Mouse (Mus musculus) heart, embryonic 11.5 days (tissue): ENCODE measurements around the gene Vps50. TPM values are rescaled to one million over a fixed set of nuclear protein-coding genes. Genes with fewer than 3 reads are reported as not detected.
"Not testable (repeated sequence)": the region's sequence is repeated elsewhere in the genome, so short reads cannot be mapped to it uniquely, and the experiment has no call there.

Experiments used
- ATAC-seq: fragments of 200-750 bp; cut with Nextera tagmentation; replicated peaks from 2 replicates; pipeline ENCODE4 v1.8.0; 2017; ENCODE audit warnings: moderate library complexity; ENCODE audit not compliant: insufficient number of reproducible peaks, low FRiP score, low TSS enrichment
- H3K27ac ChIP-seq: fragments of 300-500 bp; sonication (generic); 2 replicates; pipeline ENCODE4 v1.5.1; 2014; ENCODE audit warnings: mild to moderate bottlenecking, low read depth, low read length
- H3K27me3 ChIP-seq: fragments of 300-500 bp; sonication (generic); 2 replicates; pipeline ENCODE4 v1.6.1; 2014; ENCODE audit warnings: mild to moderate bottlenecking, low read length, mixed read lengths; ENCODE audit not compliant: control insufficient read depth, insufficient read depth
- H3K36me3 ChIP-seq: fragments of 300-500 bp; sonication (generic); 2 replicates; pipeline ENCODE4 v1.6.1; 2014; ENCODE audit warnings: mild to moderate bottlenecking, low read length, moderate library complexity, mixed read lengths; ENCODE audit not compliant: control insufficient read depth, insufficient read depth
- H3K4me1 ChIP-seq: fragments of 300-500 bp; sonication (generic); 2 replicates; pipeline ENCODE4 v1.6.1; 2014; ENCODE audit warnings: low read length; ENCODE audit not compliant: control insufficient read depth, insufficient read depth
- H3K4me2 ChIP-seq: fragments of 300-500 bp; sonication (generic); 2 replicates; pipeline ENCODE4 v1.6.1; 2014; ENCODE audit warnings: mild to moderate bottlenecking, moderate library complexity
- H3K4me3 ChIP-seq: fragments of 300-500 bp; sonication (generic); 2 replicates; pipeline ENCODE4 v1.5.1; 2014; ENCODE audit warnings: low read depth, low read length
- H3K9ac ChIP-seq: fragments of 300-500 bp; sonication (generic); 2 replicates; pipeline ENCODE4 v1.6.1; 2014; ENCODE audit warnings: mild to moderate bottlenecking, low read depth, low read length, moderate library complexity
- H3K9me3 ChIP-seq: fragments of 300-500 bp; sonication (generic); replicated peaks from 2 replicates; pipeline ENCODE4 v1.6.1; 2016; ENCODE audit warnings: low read length; ENCODE audit not compliant: control insufficient read depth
- WGBS: fragments of 180-500 bp; shearing (Covaris S2); extraction: QIAGEN DNeasy Blood & Tissue Kit; methylation state at CpG from one replicate; pipeline ENCODE4 v1.1.7; 2014; ENCODE audit not compliant: insufficient replicate concordance; 5-methylcytosine and 5-hydroxymethylcytosine counted together
- polyA plus RNA-seq: library from polyadenylated mRNA; unstranded; fragments of >200 nt; fragmentation: Nextera tagmentation; extraction: Ambion mirVana; gene quantifications from 2 replicates; pipeline ENCODE4 v1.2.1, GENCODE M21; 2014

Gene Vps50
- polyA plus RNA-seq, 1 experiment from 2014 or later, result 21.2 TPM

GRCm38 (mm10) chr6:3620428-3621387 lies 122.5 kb downstream of the Vps50 start:
- not testable (repeated sequence) for H3K4me1 ChIP-seq, H3K36me3 ChIP-seq, H3K9me3 ChIP-seq, H3K4me3 ChIP-seq, H3K27me3 ChIP-seq, H3K27ac ChIP-seq
- Histone ChIP-seq H3K9ac (0 out of 2 replicates have a peak overlapping the region, but pooled peaks have one; percentile 39), H3K4me2 (peak overlapping the region; percentile 49)
- 59% methylated on average over 11 of the region's 13 CpGs for WGBS
- 0 out of 2 replicates have a peak, but pooled peaks have one; percentile 42 for ATAC-seq

Other genes starting within 250 kb of the Vps50 start
- 0.54 and 0.65 TPM in 2 replicates for gene Samd9l, start 98.8 kb upstream of the Vps50 start, polyA plus RNA-seq
- gene Hepacam2, start 84 bp upstream of the Vps50 start, polyA plus RNA-seq, result 0.09 and 0.18 TPM in 2 replicates